Mouse (Mus musculus): ENCODE measurements at regions not wholly inside any gene's neighbourhood (a gene's known extent, or its start where the extent isn't known, plus 50 kb on each side); places are given as distances from the start of the nearest gene placed in this dataset.

GRCm38 (mm10) chr8:116452806-116453205 lies 52.0 kb upstream of the Dynlrb2 start:
- intact Hi-C loops (cut with DNase I) = no loop called here
- DNase-seq (ENCODE audit: low spot score in 2 of 2) = no peak

DNA sequence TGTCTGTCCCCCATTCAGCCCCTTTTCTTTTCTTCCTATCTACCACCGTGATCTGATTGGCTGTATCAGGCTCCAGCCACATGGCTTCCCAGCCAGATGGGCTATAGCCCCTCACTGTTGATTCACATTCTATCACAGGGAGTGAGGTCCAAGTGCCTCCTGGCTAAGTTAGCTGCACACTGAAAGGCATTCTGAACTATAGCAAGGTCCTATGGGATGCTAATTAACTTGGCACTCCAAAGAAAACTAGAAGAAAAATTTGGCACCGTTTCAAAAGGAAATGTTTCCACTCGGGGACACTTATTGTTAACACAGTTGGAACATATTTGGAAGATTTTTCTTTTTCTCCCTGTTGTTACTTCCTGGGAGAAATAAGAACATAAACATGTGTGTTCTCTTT lies 53.4 kb upstream of the Dynlrb2 start:
- DNase-seq (ENCODE audit: low spot score in 2 of 2) = no peak
- intact Hi-C loops (cut with DNase I) = no loop called here

- no peak for DNase-seq (ENCODE audit: low spot score in 2 of 2)
- intact Hi-C loops (cut with DNase I) = no loop called here
Measured at GRCm38 (mm10) chr8:116447452-116447851, 57.3 kb upstream of the Dynlrb2 start.

- intact Hi-C loops (cut with DNase I) = no loop called here
Measured at GRCm38 (mm10) chr8:116442827-116443226, 61.9 kb upstream of the Dynlrb2 start.

DNA sequence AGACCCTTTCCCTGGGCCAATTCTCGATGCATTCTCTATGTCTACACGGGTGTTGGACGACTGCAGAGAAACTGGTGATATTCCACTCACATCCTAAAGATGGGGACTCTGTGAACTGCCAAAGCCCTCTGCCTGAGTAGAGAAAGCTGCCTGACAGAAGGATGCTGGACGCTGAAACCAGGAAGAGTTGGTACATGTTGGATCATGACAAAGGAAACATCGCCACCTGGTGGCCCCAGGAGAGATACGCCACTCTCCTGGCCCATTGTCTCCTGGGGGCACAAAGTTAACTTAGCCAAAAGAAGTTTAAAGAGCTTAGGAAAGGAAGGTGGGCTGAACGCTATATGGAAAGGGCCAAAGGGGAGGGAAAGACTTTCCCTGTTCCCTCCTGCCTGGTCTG lies 65.9 kb upstream of the Dynlrb2 start:
- peak; percentile 71 to 82 for DNase-seq (ENCODE audit: low spot score in 2 of 2)
- intact Hi-C loops (cut with DNase I) = loop anchor here (5.0 kb wide), 2 partner anchors 727 to 1987 kb away; no protein-coding TSS in a partner anchor

More at GRCm38 (mm10) chr8:116442827-116443226, 61.9 kb upstream of the Dynlrb2 start:
- no peak for DNase-seq (ENCODE audit: low spot score in 2 of 2)

DNA sequence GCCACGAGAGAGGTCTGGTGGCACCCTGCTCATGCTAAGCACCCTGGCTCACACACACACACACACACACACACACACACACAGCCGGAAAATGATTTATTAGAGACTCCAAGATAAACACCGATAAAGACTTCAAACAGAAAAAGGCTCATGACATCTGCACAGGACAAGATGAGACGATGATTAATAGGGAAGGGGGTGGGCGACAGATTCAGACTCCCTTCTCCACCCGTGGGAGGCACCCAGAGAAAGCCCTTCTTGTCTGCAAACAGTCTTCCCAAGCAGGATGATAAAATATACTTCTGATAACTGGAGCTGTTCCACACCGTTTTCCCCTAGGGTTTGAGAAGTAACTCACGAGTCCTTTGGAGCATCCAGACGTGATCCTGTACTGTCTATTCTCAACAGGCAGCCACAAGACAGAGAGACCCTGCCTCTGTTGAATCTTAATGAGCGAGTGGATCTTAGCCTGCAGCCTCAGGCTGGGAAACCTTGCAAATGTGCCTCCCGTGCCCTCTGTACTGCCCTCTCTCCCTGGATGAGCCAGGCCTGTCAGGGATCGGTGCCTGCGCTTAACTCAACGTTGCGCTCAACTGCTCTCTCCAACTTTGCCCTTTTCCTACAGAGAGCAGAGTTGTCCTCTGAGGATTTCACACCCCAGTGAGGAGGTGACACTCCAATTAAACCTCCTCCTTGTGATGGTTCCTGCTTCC lies 69.3 kb upstream of the Dynlrb2 start:
- no peak for DNase-seq (ENCODE audit: low spot score in 2 of 2)
- intact Hi-C loops (cut with DNase I) = loop anchor here (5.0 kb wide), 2 partner anchors 723 to 1983 kb away; no protein-coding TSS in a partner anchor

- DNase-seq (ENCODE audit: low spot score in 2 of 2) = no peak
- intact Hi-C loops (cut with DNase I) = no loop called here
Measured at GRCm38 (mm10) chr8:116430051-116430450, 74.7 kb upstream of the Dynlrb2 start.

DNA sequence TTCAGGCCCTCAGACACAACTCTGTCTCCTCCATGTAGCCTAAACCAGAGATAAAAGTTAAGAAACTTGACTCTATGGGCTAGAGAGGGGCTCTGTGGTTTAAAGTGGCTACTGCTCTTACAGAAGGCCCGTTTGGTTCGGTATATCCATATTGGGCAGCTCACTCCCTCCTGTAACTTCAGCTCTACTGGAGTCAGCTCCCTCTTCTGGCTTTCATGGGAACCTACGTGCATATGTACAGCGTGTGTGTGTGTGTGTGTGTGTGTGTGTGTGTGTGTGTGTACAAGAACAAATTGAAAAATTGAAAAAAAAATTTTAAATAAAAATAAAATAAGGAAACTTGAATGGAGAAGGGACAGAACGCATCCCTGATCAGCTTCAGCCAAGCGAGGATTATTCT lies 75.1 kb upstream of the Dynlrb2 start:
- intact Hi-C loops (cut with DNase I) = no loop called here
- DNase-seq (ENCODE audit: low spot score in 2 of 2) = no peak

- intact Hi-C loops (cut with DNase I) = no loop called here
- DNase-seq (ENCODE audit: low spot score in 2 of 2) = no peak
Measured at GRCm38 (mm10) chr8:116422826-116423225, 81.9 kb upstream of the Dynlrb2 start.

GRCm38 (mm10) chr8:116412703-116413102 lies 92.1 kb upstream of the Dynlrb2 start:
- intact Hi-C loops (cut with DNase I) = no loop called here

GRCm38 (mm10) chr8:116410041-116410440 lies 94.7 kb upstream of the Dynlrb2 start:
- no peak for DNase-seq (ENCODE audit: low spot score in 2 of 2)
- intact Hi-C loops (cut with DNase I) = no loop called here

More at GRCm38 (mm10) chr8:116412703-116413102, 92.1 kb upstream of the Dynlrb2 start:
- DNase-seq (ENCODE audit: low spot score in 2 of 2) = no peak

GRCm38 (mm10) chr8:116409011-116409410 lies 95.8 kb upstream of the Dynlrb2 start:
- no peak for DNase-seq (ENCODE audit: low spot score in 2 of 2)
- intact Hi-C loops (cut with DNase I) = no loop called here

GRCm38 (mm10) chr8:116404571-116404970 lies 100.2 kb upstream of the Dynlrb2 start:
- DNase-seq (ENCODE audit: low spot score in 2 of 2) = no peak

DNA sequence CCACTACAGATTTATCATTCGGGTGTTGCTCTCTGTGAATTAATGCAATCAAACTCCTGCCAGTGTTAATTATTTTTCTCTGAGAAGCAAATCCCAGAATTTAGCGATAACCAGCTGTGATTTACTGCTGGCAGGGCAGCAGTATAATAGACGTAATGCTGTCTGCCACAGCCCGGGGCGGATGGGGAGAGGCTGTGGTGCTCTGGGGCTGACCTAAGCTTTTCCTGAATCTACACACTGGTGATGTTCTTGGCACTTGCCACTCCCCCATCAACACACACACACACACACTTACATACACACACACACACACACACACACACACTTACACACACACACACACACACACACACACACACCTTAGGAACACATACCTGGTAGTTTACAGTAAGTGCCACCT lies 101.4 kb upstream of the Dynlrb2 start:
- intact Hi-C loops (cut with DNase I) = no loop called here
- DNase-seq (ENCODE audit: low spot score in 2 of 2) = no peak

More at GRCm38 (mm10) chr8:116404571-116404970, 100.2 kb upstream of the Dynlrb2 start:
- intact Hi-C loops (cut with DNase I) = no loop called here

- intact Hi-C loops (cut with DNase I) = no loop called here
- no peak for DNase-seq (ENCODE audit: low spot score in 2 of 2)
Measured at GRCm38 (mm10) chr8:116399452-116399851, 105.3 kb upstream of the Dynlrb2 start.

GRCm38 (mm10) chr8:116398565-116399205 lies 106.1 kb upstream of the Dynlrb2 start:
- no peak for DNase-seq (ENCODE audit: low spot score in 2 of 2)
- intact Hi-C loops (cut with DNase I) = no loop called here

DNA sequence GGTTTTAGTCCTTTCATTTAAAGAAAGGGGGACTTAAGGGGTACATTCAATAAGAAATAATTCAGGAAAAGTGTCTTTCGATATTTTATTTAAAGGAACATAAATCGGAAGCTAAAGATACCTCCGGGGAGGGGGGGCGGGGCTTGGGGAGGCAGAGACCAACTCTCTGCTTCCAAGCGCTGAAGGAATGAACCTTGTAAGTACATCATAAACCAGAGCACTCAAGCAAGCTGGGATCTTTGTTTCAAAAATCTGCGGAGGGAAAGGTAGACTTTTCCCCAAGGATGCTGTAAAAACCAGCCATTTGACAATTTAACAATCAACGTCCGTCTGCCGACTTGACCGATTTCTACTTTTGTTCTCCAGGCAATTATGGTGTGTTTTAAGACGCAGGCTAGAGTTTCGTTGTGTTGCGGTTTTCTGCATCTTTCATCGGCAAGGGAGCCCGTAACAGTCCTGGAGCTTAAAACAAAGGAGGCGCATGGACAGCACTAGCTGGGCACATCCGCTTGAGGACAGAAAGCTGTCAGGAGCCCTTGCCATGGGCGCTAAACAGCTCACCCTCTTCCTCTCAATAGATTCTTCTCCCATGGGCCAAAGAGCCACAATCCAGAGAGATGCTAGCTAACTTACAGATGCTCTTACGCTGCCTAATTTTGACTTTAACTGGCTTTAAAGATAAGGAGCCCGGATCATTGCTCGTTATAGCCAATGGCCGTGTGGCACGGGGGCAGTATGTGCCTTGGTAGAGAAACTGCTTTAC lies 119.4 kb upstream of the Dynlrb2 start:
- DNase-seq (ENCODE audit: low spot score in 2 of 2) = no peak
- intact Hi-C loops (cut with DNase I) = no loop called here

DNA sequence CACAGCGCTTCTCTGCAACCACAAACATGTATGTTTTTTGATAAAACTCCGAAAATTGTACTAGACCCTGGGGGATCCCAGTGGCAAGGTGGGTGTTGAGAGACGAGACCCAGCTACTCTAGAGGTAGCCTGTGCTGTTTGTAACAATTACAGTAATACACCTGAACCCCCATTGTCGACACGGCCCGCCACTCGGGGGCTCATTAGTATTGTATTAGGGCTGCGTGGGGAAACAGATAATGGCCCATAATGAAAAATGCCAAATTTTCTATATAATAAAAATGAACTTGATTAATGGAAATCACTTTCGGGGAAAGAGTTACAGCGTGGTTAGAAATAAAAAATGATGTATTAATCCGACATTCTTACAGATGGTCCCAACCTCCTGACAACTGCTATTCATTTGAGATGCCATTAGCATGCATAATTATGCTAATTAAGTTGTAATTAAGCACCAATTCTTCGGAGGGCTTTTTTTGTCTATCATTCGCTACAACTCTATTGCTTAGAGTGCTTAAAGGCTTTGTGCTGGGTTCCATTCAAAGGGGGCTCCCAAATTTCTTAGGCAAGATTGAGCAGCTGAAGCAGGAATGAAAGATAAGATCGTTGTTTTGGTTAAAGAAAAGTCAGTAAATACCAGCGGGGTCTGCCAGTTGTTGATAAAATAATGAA lies 120.2 kb upstream of the Dynlrb2 start:
- intact Hi-C loops (cut with DNase I) = no loop called here
- no peak for DNase-seq (ENCODE audit: low spot score in 2 of 2)

DNA sequence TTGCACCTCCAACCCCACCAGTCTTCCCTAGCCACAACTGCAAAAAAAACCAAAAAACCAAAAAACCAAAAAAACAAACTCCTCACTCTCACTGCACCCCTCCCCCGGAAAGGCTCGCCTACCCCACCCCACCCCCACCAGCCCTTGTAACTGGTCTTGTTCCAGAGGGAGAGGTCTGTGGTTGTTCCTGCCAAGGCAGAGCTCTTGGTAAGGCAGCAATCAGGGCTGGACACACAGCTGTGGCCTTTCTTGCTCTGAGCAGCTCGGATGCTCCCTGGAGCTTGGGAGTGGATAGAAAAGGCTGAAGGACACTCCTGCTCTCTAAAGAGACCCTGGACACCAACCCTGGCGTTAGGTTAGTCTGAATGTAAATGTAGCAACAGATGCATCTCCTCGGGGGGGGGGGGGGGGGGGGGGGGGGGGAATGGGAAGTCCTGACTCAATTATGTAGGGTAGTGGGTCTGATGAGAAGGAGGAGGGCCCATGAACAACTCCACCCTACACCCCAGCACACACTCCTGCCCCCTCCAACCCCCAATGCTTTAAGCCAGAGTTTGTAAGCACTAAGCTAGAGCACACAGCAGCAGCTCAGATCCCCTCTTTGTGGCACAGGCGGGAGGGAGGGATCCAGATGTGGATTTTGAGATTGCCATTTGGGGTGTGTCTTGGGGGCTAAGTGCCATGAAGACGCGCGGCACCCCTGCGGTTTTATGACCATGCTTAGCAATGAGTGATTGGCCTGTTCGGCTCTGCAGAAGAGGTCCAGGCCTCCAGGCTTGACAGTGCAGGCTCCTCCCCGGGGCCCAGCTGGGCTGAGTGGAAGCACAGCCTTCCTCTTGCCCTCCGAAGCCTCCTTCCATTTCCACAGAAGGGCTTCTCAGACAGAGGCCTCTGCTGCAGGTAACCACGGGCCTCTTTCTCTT lies 121.0 kb upstream of the Dynlrb2 start:
- intact Hi-C loops (cut with DNase I) = no loop called here
- no peak for DNase-seq (ENCODE audit: low spot score in 2 of 2)

Measured in left cerebral cortex, postnatal 14 days (tissue).